Mouse (Mus musculus) midbrain, postnatal 0 days (tissue): ENCODE measurements around the gene Rhobtb1. TPM values are rescaled to one million over a fixed set of nuclear protein-coding genes. Genes with fewer than 3 reads are reported as not detected.

Experiments used
- ATAC-seq: fragments of 200-750 bp; cut with Nextera tagmentation; 2 replicates; pipeline ENCODE4 v1.8.0; 2017; ENCODE audit warnings: moderate number of reproducible peaks, mild to moderate bottlenecking, moderate TSS enrichment, moderate library complexity; ENCODE audit not compliant: low FRiP score
- DNase-seq: peaks from one replicate; pipeline ENCODE4 v3.0.0-alpha.2; 2015; ENCODE audit warnings: low spot score
- H3K27ac ChIP-seq: fragments of 300-500 bp; sonication (generic); 2 replicates; pipeline ENCODE4 v1.5.1; 2014; ENCODE audit warnings: low read depth, mild to moderate bottlenecking, low read length, mixed read lengths
- H3K27me3 ChIP-seq: fragments of 300-500 bp; sonication (generic); 2 replicates; pipeline ENCODE4 v1.6.1; 2014; ENCODE audit warnings: low read length, control low read depth, mixed read lengths; ENCODE audit not compliant: insufficient read depth
- H3K36me3 ChIP-seq: fragments of 300-500 bp; sonication (generic); 2 replicates; pipeline ENCODE4 v1.6.1; 2014; ENCODE audit warnings: low read length, control low read depth, mixed read lengths; ENCODE audit not compliant: insufficient read depth
- H3K4me1 ChIP-seq: fragments of 300-500 bp; sonication (generic); 2 replicates; pipeline ENCODE4 v1.6.1; 2014; ENCODE audit warnings: mild to moderate bottlenecking, control low read depth, antibody characterized with exemption, low read length, mixed read lengths; ENCODE audit not compliant: insufficient read depth
- H3K4me2 ChIP-seq: fragments of 300-500 bp; sonication (generic); 2 replicates; pipeline ENCODE4 v1.6.1; 2014; ENCODE audit warnings: low read depth, mild to moderate bottlenecking, low read length, mixed read lengths; ENCODE audit not compliant: poor library complexity, severe bottlenecking
- H3K4me3 ChIP-seq: fragments of 300-500 bp; sonication (generic); 2 replicates; pipeline ENCODE4 v1.5.1; 2014; ENCODE audit warnings: low read depth, mild to moderate bottlenecking, low read length, moderate library complexity
- H3K9ac ChIP-seq: fragments of 300-500 bp; sonication (generic); replicated peaks from 2 replicates; pipeline ENCODE4 v1.6.1; 2014; ENCODE audit warnings: mild to moderate bottlenecking, low read length, moderate library complexity, mixed read lengths; ENCODE audit not compliant: poor library complexity, severe bottlenecking
- H3K9me3 ChIP-seq: fragments of 300-500 bp; sonication (generic); 2 replicates; pipeline ENCODE4 v1.6.1; 2016; ENCODE audit warnings: low read length, control low read depth
- CTCF ChIP-seq: IDR thresholded peaks from 2 replicates; pipeline ENCODE4 v1.5.1; 2016; ENCODE audit warnings: antibody characterized with exemption, mild to moderate bottlenecking
- WGBS: fragments of 180-500 bp; shearing (Covaris S2); extraction: QIAGEN DNeasy Blood & Tissue Kit; methylation state at CpG from one replicate; pipeline ENCODE4 v1.1.7; 2014; 5-methylcytosine and 5-hydroxymethylcytosine counted together
- polyA plus RNA-seq: library from polyadenylated mRNA; unstranded; fragments of >200 nt; fragmentation: Nextera tagmentation; extraction: Ambion mirVana; gene quantifications from 2 replicates; pipeline ENCODE4 v1.2.1, GENCODE M21; 2015
- total RNA-seq: library from RNA; depleted of rRNA; stranded (reverse); fragments of >200 nt; gene quantifications from 2 replicates; pipeline ENCODE4 v1.2.3, GENCODE M21; 2014

Rhobtb1 gene
- total and polyA plus RNA-seq, 2 experiments from 2014 or later, result 9.2 to 15.3 TPM

- H3K9ac ChIP-seq, result no peak overlapping the region
- ATAC-seq, result no peak
- no peak overlapping the region for H3K4me3 ChIP-seq
- H3K4me1 ChIP-seq, result no peaks in the 10 kb centered on the region
- H3K27ac ChIP-seq, result no peak overlapping the region
- no peaks in the 10 kb centered on the region for H3K9me3 ChIP-seq
- no peak overlapping the region for H3K4me2 ChIP-seq
- H3K36me3 ChIP-seq, result no peaks in the 10 kb centered on the region; the same call in 1 of the 2 replicates
- WGBS, result 60% methylated on average over 5 of the region's 5 CpGs
- no peaks in the 10 kb centered on the region for H3K27me3 ChIP-seq
- no peak for DNase-seq
- TF ChIP-seq CTCF, result no peak
Observed at GRCm38 (mm10) chr10:69253075-69253685, 101.9 kb downstream of the Rhobtb1 start.

- DNase-seq, result no peak
- TF ChIP-seq CTCF, result no peak
- 73% methylated on average over 5 of the region's 5 CpGs for WGBS
- Histone ChIP-seq H3K36me3 (no peaks in the 10 kb centered on the region; the same call in 1 of the 2 replicates), H3K9me3 (no peaks in the 10 kb centered on the region), H3K27me3 (no peaks in the 10 kb centered on the region), H3K4me1 (no peaks in the 10 kb centered on the region), H3K27ac (no peak overlapping the region), H3K9ac (no peak overlapping the region), H3K4me3 (no peak overlapping the region), H3K4me2 (no peak overlapping the region)
- ATAC-seq, result no peak
Observed at GRCm38 (mm10) chr10:69253686-69254080, 102.4 kb downstream of the Rhobtb1 start.

GRCm38 (mm10) chr10:69254390-69254847 is 103.2 kb downstream of the Rhobtb1 start:
- Histone ChIP-seq H3K4me3 (no peak overlapping the region), H3K36me3 (no peaks in the 10 kb centered on the region; the same call in 1 of the 2 replicates), H3K4me2 (no peak overlapping the region), H3K9me3 (no peaks in the 10 kb centered on the region), H3K4me1 (no peaks in the 10 kb centered on the region), H3K27me3 (no peaks in the 10 kb centered on the region), H3K9ac (no peak overlapping the region), H3K27ac (no peak overlapping the region)
- no peak for TF ChIP-seq CTCF
- ATAC-seq (peak; percentile 54; the same call in 1 of the 2 replicates), DNase-seq (peak; percentile 62)
- WGBS, result 8% methylated on average over 8 of the region's 8 CpGs

- no peak overlapping the region for H3K9ac ChIP-seq
- ATAC-seq, result no peak
- H3K4me1 ChIP-seq, result no peaks in the 10 kb centered on the region
- H3K4me2 ChIP-seq, result no peak overlapping the region
- H3K4me3 ChIP-seq, result no peak overlapping the region
- H3K36me3 ChIP-seq, result no peaks in the 10 kb centered on the region
- no peak for TF ChIP-seq CTCF
- H3K27me3 ChIP-seq, result no peaks in the 10 kb centered on the region
- H3K27ac ChIP-seq, result no peak overlapping the region
- 48% methylated on average over 5 of the region's 5 CpGs for WGBS
- DNase-seq, result no peak
- H3K9me3 ChIP-seq, result no peaks in the 10 kb centered on the region
Observed at GRCm38 (mm10) chr10:69255594-69255993, 104.4 kb downstream of the Rhobtb1 start.

GRCm38 (mm10) chr10:69257592-69258133 is 106.4 kb downstream of the Rhobtb1 start:
- Histone ChIP-seq H3K4me1 (no peaks in the 10 kb centered on the region), H3K27me3 (no peaks in the 10 kb centered on the region), H3K36me3 (no peaks in the 10 kb centered on the region), H3K9me3 (no peaks in the 10 kb centered on the region), H3K27ac (no peak overlapping the region), H3K9ac (no peak overlapping the region), H3K4me2 (no peak overlapping the region), H3K4me3 (no peak overlapping the region)
- ATAC-seq (no peak), DNase-seq (no peak)
- TF ChIP-seq CTCF, result no peak
- WGBS, result 85% methylated on average over 6 of the region's 6 CpGs

- ATAC-seq, result no peak
- H3K36me3 ChIP-seq, result no peaks in the 10 kb centered on the region
- no peak overlapping the region for H3K9ac ChIP-seq
- no peak overlapping the region for H3K4me2 ChIP-seq
- TF ChIP-seq CTCF, result no peak
- H3K4me1 ChIP-seq, result no peaks in the 10 kb centered on the region
- no peak overlapping the region for H3K4me3 ChIP-seq
- H3K27me3 ChIP-seq, result no peaks in the 10 kb centered on the region
- WGBS, result 34% methylated on average over 9 of the region's 9 CpGs
- DNase-seq, result no peak
- no peaks in the 10 kb centered on the region for H3K9me3 ChIP-seq
- H3K27ac ChIP-seq, result no peak overlapping the region
Observed at GRCm38 (mm10) chr10:69258588-69258987, 107.4 kb downstream of the Rhobtb1 start.
